Mouse (Mus musculus): ENCODE measurements around the gene Itga1. TPM values are rescaled to one million over a fixed set of nuclear protein-coding genes. Genes with fewer than 3 reads are reported as not detected.

Itga1 gene
- polyA plus RNA-seq, 1 experiment, result 4.5 TPM

GRCm38 (mm10) chr13:115067324-115067967, 34.3 kb downstream of the Itga1 start:
- 91% methylated on average over 4 of the region's 4 CpGs for WGBS
- Histone ChIP-seq H3K36me3 (ENCODE audit: control insufficient read depth, insufficient read depth, low read length) (no peaks in the 10 kb centered on the region), H3K27me3 (ENCODE audit: control insufficient read depth, insufficient read depth, low read length) (no peaks in the 10 kb centered on the region), H3K27ac (ENCODE audit: insufficient read depth, low read length) (no peak overlapping the region), H3K4me3 (ENCODE audit: extremely low read depth, insufficient read depth, insufficient read length) (no peak overlapping the region), H3K4me1 (ENCODE audit: control insufficient read depth, insufficient read depth, insufficient read length) (no peaks in the 10 kb centered on the region)
- DNase-seq (ENCODE audit: low read depth in 1 of 2, low spot score in 2 of 2), result no peak
- TF ChIP-seq CTCF (IDR thresholded peaks at IDR 0.05; ENCODE audit: extremely low read depth, insufficient read depth, insufficient read length, insufficient replicate concordance) (no peak), POLR2A (IDR thresholded peaks at IDR 0.05; ENCODE audit: low read depth, low read length) (no peak)

- no peaks in the 10 kb centered on the region for H3K4me1 ChIP-seq (ENCODE audit: control insufficient read depth, insufficient read depth, insufficient read length)
- no peaks in the 10 kb centered on the region for H3K27me3 ChIP-seq (ENCODE audit: control insufficient read depth, insufficient read depth, low read length)
- WGBS, result 83% methylated on average over 5 of the region's 5 CpGs
- no peak overlapping the region for H3K27ac ChIP-seq (ENCODE audit: insufficient read depth, low read length)
- TF ChIP-seq POLR2A (IDR thresholded peaks at IDR 0.05; ENCODE audit: low read depth, low read length) (no peak), CTCF (IDR thresholded peaks at IDR 0.05; ENCODE audit: extremely low read depth, insufficient read depth, insufficient read length, insufficient replicate concordance) (no peak)
- DNase-seq (ENCODE audit: low read depth in 1 of 2, low spot score in 2 of 2), result no peak
- H3K36me3 ChIP-seq (ENCODE audit: control insufficient read depth, insufficient read depth, low read length), result no peaks in the 10 kb centered on the region
- H3K4me3 ChIP-seq (ENCODE audit: extremely low read depth, insufficient read depth, insufficient read length), result no peak overlapping the region
These were observed 44.2 kb downstream of the Itga1 start for GRCm38 (mm10) chr13:115057555-115057954.

GRCm38 (mm10) chr13:115054783-115055182, 47.0 kb downstream of the Itga1 start:
- Histone ChIP-seq H3K36me3 (ENCODE audit: control insufficient read depth, insufficient read depth, low read length) (no peaks in the 10 kb centered on the region), H3K27me3 (ENCODE audit: control insufficient read depth, insufficient read depth, low read length) (no peaks in the 10 kb centered on the region), H3K4me1 (ENCODE audit: control insufficient read depth, insufficient read depth, insufficient read length) (no peaks in the 10 kb centered on the region), H3K27ac (ENCODE audit: insufficient read depth, low read length) (no peak overlapping the region), H3K4me3 (ENCODE audit: extremely low read depth, insufficient read depth, insufficient read length) (no peak overlapping the region)
- DNase-seq (ENCODE audit: low read depth in 1 of 2, low spot score in 2 of 2), result no peak
- TF ChIP-seq POLR2A (IDR thresholded peaks at IDR 0.05; ENCODE audit: low read depth, low read length) (no peak), CTCF (IDR thresholded peaks at IDR 0.05; ENCODE audit: extremely low read depth, insufficient read depth, insufficient read length, insufficient replicate concordance) (no peak)
- 62% methylated on average over 9 of the region's 9 CpGs for WGBS

- no peak for DNase-seq (ENCODE audit: low read depth in 1 of 2, low spot score in 2 of 2)
- H3K4me1 ChIP-seq (ENCODE audit: control insufficient read depth, insufficient read depth, insufficient read length), result no peaks in the 10 kb centered on the region
- no peak overlapping the region for H3K4me3 ChIP-seq (ENCODE audit: extremely low read depth, insufficient read depth, insufficient read length)
- H3K27me3 ChIP-seq (ENCODE audit: control insufficient read depth, insufficient read depth, low read length), result no peaks in the 10 kb centered on the region
- H3K36me3 ChIP-seq (ENCODE audit: control insufficient read depth, insufficient read depth, low read length), result no peaks in the 10 kb centered on the region
- H3K27ac ChIP-seq (ENCODE audit: insufficient read depth, low read length), result no peak overlapping the region
- TF ChIP-seq POLR2A (IDR thresholded peaks at IDR 0.05; ENCODE audit: low read depth, low read length) (no peak), CTCF (IDR thresholded peaks at IDR 0.05; ENCODE audit: extremely low read depth, insufficient read depth, insufficient read length, insufficient replicate concordance) (no peak)
- 89% methylated on average over 7 of the region's 7 CpGs for WGBS
These were observed 49.2 kb downstream of the Itga1 start for GRCm38 (mm10) chr13:115052568-115052967.

DNA sequence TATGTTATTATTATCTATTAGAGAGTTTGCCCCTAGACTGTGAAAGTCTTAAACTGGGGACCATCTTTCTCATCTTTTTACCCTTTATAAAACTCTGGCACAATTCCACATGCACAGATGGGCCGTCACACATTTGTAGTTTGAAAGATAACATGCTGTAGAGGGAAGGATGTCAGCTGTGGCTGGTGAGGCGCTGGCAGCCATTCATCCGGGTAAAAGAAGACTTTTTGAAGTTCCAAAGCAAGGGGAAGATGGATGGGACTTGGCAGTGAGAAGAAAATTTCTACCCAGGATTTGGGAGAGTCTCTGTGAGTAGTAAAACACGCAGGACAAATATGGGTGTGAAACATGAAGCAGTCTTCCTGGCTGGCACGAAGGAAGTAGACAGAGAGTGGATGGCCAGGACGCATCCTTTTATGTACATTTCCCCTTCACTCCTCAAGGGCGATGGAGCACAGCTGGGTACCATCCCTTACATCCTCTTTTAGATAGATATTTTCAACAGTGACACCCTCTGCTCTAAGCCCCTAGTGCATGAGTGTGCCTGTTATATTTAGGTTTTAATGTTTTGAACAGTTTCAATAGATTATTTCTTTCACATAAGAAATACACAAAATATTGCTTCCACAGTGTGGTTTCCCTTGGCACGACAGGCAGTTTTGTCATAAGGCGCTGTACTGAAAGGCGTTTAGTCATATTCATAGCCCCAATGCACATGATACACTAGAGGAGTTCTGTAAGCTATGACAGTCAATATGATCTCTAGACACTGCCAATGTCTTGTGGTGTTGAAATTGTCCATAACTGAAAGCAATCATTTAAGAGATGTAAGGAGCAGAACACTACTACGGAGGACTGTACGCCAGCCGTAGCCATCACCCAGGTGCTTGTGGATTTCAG, 50.9 kb downstream of the Itga1 start:
- TF ChIP-seq POLR2A (IDR thresholded peaks at IDR 0.05; ENCODE audit: low read depth, low read length), result no peak
- no peak for TF ChIP-seq CTCF (IDR thresholded peaks at IDR 0.05; ENCODE audit: extremely low read depth, insufficient read depth, insufficient read length, insufficient replicate concordance)
- Histone ChIP-seq H3K27ac (ENCODE audit: insufficient read depth, low read length) (no peak overlapping the region), H3K4me3 (ENCODE audit: extremely low read depth, insufficient read depth, insufficient read length) (no peak overlapping the region), H3K27me3 (ENCODE audit: control insufficient read depth, insufficient read depth, low read length) (no peaks in the 10 kb centered on the region), H3K4me1 (ENCODE audit: control insufficient read depth, insufficient read depth, insufficient read length) (no peaks in the 10 kb centered on the region), H3K36me3 (ENCODE audit: control insufficient read depth, insufficient read depth, low read length) (no peaks in the 10 kb centered on the region)
- WGBS, result 78% methylated on average over 13 of the region's 13 CpGs
- DNase-seq (ENCODE audit: low read depth in 1 of 2, low spot score in 2 of 2), result no peak

DNA sequence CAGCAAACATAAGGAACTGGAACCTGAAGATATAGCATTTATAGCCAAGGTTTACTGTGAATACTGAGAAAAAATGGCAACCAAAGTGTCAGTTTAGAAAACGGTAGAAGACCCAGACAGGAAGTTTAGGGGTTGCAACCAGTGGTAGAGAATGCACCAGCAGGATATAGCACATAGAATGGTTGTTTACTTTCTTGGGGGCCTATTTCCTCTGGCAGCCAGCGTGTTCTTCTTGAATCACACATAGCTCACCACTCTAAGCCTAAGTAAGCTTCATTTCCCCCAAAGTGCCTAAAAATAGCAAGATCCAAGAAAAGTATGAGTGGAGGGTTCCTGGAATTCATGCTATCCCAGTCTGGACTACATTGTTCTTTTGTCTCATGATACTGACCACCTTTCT, 59.1 kb downstream of the Itga1 start:
- WGBS, result 26% methylated on average over 2 of the region's 2 CpGs
- H3K27ac ChIP-seq (ENCODE audit: insufficient read depth, low read length), result no peak overlapping the region
- no peak for DNase-seq (ENCODE audit: low read depth in 1 of 2, low spot score in 2 of 2)
- no peak overlapping the region for H3K4me3 ChIP-seq (ENCODE audit: extremely low read depth, insufficient read depth, insufficient read length)
- H3K36me3 ChIP-seq (ENCODE audit: control insufficient read depth, insufficient read depth, low read length), result no peaks in the 10 kb centered on the region
- H3K27me3 ChIP-seq (ENCODE audit: control insufficient read depth, insufficient read depth, low read length), result no peaks in the 10 kb centered on the region
- TF ChIP-seq CTCF (IDR thresholded peaks at IDR 0.05; ENCODE audit: extremely low read depth, insufficient read depth, insufficient read length, insufficient replicate concordance) (no peak), POLR2A (IDR thresholded peaks at IDR 0.05; ENCODE audit: low read depth, low read length) (no peak)
- H3K4me1 ChIP-seq (ENCODE audit: control insufficient read depth, insufficient read depth, insufficient read length), result no peaks in the 10 kb centered on the region

DNA sequence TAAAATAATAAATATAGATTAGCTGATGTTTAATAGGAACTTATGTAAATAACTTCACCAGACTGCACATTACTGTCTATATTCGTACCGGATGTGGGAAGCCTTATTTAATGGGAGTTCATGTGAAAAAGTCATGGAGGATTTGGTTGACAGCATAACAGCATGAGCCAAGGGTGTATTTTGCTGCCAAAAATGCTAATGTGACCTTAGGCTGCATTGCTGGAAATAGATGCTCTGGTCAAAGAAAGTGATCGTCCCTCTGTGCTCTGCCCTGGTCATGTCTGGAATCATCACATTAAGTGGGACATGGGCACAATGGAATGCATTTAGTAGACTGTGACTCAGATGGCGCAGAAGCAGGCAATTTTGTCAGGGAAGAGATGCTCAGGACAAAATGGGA, 64.5 kb downstream of the Itga1 start:
- no peaks in the 10 kb centered on the region for H3K4me1 ChIP-seq (ENCODE audit: control insufficient read depth, insufficient read depth, insufficient read length)
- H3K4me3 ChIP-seq (ENCODE audit: extremely low read depth, insufficient read depth, insufficient read length), result no peak overlapping the region
- no peak overlapping the region for H3K27ac ChIP-seq (ENCODE audit: insufficient read depth, low read length)
- H3K27me3 ChIP-seq (ENCODE audit: control insufficient read depth, insufficient read depth, low read length), result no peaks in the 10 kb centered on the region
- no peak for DNase-seq (ENCODE audit: low read depth in 1 of 2, low spot score in 2 of 2)
- 87% methylated on average over 4 of the region's 4 CpGs for WGBS
- TF ChIP-seq CTCF (IDR thresholded peaks at IDR 0.05; ENCODE audit: extremely low read depth, insufficient read depth, insufficient read length, insufficient replicate concordance), result no peak
- no peak for TF ChIP-seq POLR2A (IDR thresholded peaks at IDR 0.05; ENCODE audit: low read depth, low read length)
- H3K36me3 ChIP-seq (ENCODE audit: control insufficient read depth, insufficient read depth, low read length), result no peaks in the 10 kb centered on the region

Measured in spleen, adult 2 months (tissue).